Mouse (Mus musculus) cerebellum, adult 2 months (tissue): Measurements from ENCODE around the gene Erv3. TPM values are rescaled to one million over a fixed set of nuclear protein-coding genes. Genes with fewer than 3 reads are reported as not detected.

Source experiments
- DNase-seq, 2 experiments: peaks; one replicate each; pipeline ENCODE4 v3.0.0; 2021
- H3K27ac ChIP-seq: fragments of 200-500 bp; 2 replicates; pipeline ENCODE4 v1.5.1; 2012; ENCODE audit warnings: low read length, control low read depth, inconsistent platforms; ENCODE audit not compliant: insufficient read depth
- H3K27me3 ChIP-seq: fragments of 200-500 bp; 2 replicates; pipeline ENCODE4 v1.6.1; 2012; ENCODE audit warnings: inconsistent platforms, mild to moderate bottlenecking, low read length, moderate library complexity; ENCODE audit not compliant: control insufficient read depth, insufficient read depth
- H3K4me1 ChIP-seq: fragments of 200-500 bp; 2 replicates; pipeline ENCODE4 v1.6.1; 2011; ENCODE audit warnings: low read length; ENCODE audit not compliant: control insufficient read depth, insufficient read depth
- H3K4me3 ChIP-seq: fragments of 200-500 bp; replicated peaks from 2 replicates; pipeline ENCODE3; 2011; ENCODE audit warnings: mild to moderate bottlenecking, low read depth, low read length, control low read depth; ENCODE audit not compliant: insufficient read depth
- CTCF ChIP-seq: fragments of 200-500 bp; IDR thresholded peaks from 2 replicates; pipeline ENCODE4 v1.5.1; 2011; ENCODE audit warnings: low read depth, mild to moderate bottlenecking, control low read depth, low read length, moderate library complexity, borderline replicate concordance; ENCODE audit not compliant: insufficient read depth
- POLR2A ChIP-seq: fragments of 200-500 bp; IDR thresholded peaks from 2 replicates; pipeline ENCODE4 v1.6.1; 2011; ENCODE audit warnings: low read length, control low read depth, borderline replicate concordance; ENCODE audit not compliant: insufficient read depth
- WGBS: fragments of 180-500 bp; shearing (Covaris S2); methylation state at CpG from one replicate; pipeline ENCODE4 v1.1.7; 2018; 5-methylcytosine and 5-hydroxymethylcytosine counted together
- polyA plus RNA-seq: library from polyadenylated mRNA; depleted of rRNA; stranded (reverse); fragments of >200 nt; gene quantifications from 2 replicates; pipeline ENCODE4 v1.2.3, GENCODE M21; 2012

Gene Erv3
- polyA plus RNA-seq, 1 experiment: 0.54 TPM

- no peak overlapping the region for H3K27ac ChIP-seq
Measured at GRCm38 (mm10) chr2:131881766-131882165, 22.2 kb upstream of the Erv3 start.

GRCm38 (mm10) chr2:131876551-131877265 is 17.2 kb upstream of the Erv3 start:
- 89% methylated on average over 7 of the region's 7 CpGs for WGBS
- no peak for DNase-seq
- Histone ChIP-seq H3K4me3 (no peak overlapping the region), H3K27ac (no peak overlapping the region; the same call in 1 of the 2 replicates), H3K4me1 (no peaks in the 10 kb centered on the region), H3K27me3 (no peaks in the 10 kb centered on the region)
- TF ChIP-seq CTCF: no peak
- TF ChIP-seq POLR2A: no peak

More at GRCm38 (mm10) chr2:131881766-131882165, 22.2 kb upstream of the Erv3 start:
- no peak for DNase-seq
- no peak overlapping the region for H3K4me3 ChIP-seq
- H3K27me3 ChIP-seq: no peaks in the 10 kb centered on the region
- 0 out of 2 replicates have a peak, but pooled peaks cover 4% of the 10 kb centered on the region for H3K4me1 ChIP-seq
- no peak for TF ChIP-seq CTCF
- no peak for TF ChIP-seq POLR2A
- WGBS: 74% methylated on average over 4 of the region's 4 CpGs

- Histone ChIP-seq H3K4me3 (no peak overlapping the region), H3K27me3 (no peaks in the 10 kb centered on the region), H3K27ac (no peak overlapping the region), H3K4me1 (no peaks in the 10 kb centered on the region)
- no peak for DNase-seq
- TF ChIP-seq POLR2A (no peak), CTCF (no peak)
- WGBS: 91% methylated on average over 1 of the region's 1 CpGs
Measured at GRCm38 (mm10) chr2:131873376-131873775, 13.8 kb upstream of the Erv3 start.

- DNase-seq: no peak
- no peaks in the 10 kb centered on the region for H3K27me3 ChIP-seq
- H3K4me1 ChIP-seq: no peaks in the 10 kb centered on the region
- TF ChIP-seq CTCF (no peak), POLR2A (no peak)
- 94% methylated on average over 5 of the region's 5 CpGs for WGBS
- H3K27ac ChIP-seq: no peak overlapping the region
- H3K4me3 ChIP-seq: no peak overlapping the region
Measured at GRCm38 (mm10) chr2:131868983-131869382, 9.4 kb upstream of the Erv3 start.

- Histone ChIP-seq H3K27ac (no peak overlapping the region), H3K27me3 (no peaks in the 10 kb centered on the region), H3K4me3 (no peak overlapping the region), H3K4me1 (no peaks in the 10 kb centered on the region)
- no peak for TF ChIP-seq CTCF
- no peak for TF ChIP-seq POLR2A
- no peak for DNase-seq
Measured at GRCm38 (mm10) chr2:131866676-131867075, 7.1 kb upstream of the Erv3 start.

- H3K4me3 ChIP-seq: no peak overlapping the region
- H3K27ac ChIP-seq: no peak overlapping the region
- DNase-seq: no peak
- no peak for TF ChIP-seq CTCF
- no peak for TF ChIP-seq POLR2A
- 74% methylated on average over 2 of the region's 2 CpGs for WGBS
- no peaks in the 10 kb centered on the region for H3K4me1 ChIP-seq
- H3K27me3 ChIP-seq: no peaks in the 10 kb centered on the region
Measured at GRCm38 (mm10) chr2:131864262-131864796, 4.8 kb upstream of the Erv3 start.

GRCm38 (mm10) chr2:131863472-131863871 is 3.9 kb upstream of the Erv3 start:
- 51% methylated on average over 3 of the region's 3 CpGs for WGBS
- DNase-seq: no peak
- TF ChIP-seq CTCF (no peak), POLR2A (no peak)
- Histone ChIP-seq H3K4me3 (no peak overlapping the region), H3K27ac (no peak overlapping the region), H3K4me1 (no peaks in the 10 kb centered on the region), H3K27me3 (no peaks in the 10 kb centered on the region)

- no peak for DNase-seq
- 52% methylated on average over 3 of the region's 3 CpGs for WGBS
- no peak overlapping the region for H3K4me3 ChIP-seq
- H3K4me1 ChIP-seq: no peaks in the 10 kb centered on the region
- no peak for TF ChIP-seq CTCF
- H3K27ac ChIP-seq: no peak overlapping the region
- no peaks in the 10 kb centered on the region for H3K27me3 ChIP-seq
Measured at GRCm38 (mm10) chr2:131862617-131863275, 3.2 kb upstream of the Erv3 start.
